Mouse (Mus musculus) left cerebral cortex, postnatal 10 days (tissue): ENCODE measurements around the gene Emid1. TPM values are rescaled to one million over a fixed set of nuclear protein-coding genes. Genes with fewer than 3 reads are reported as not detected.

Experiments
- DNase-seq, 2 experiments: peaks; one replicate each; pipeline ENCODE4 v3.0.0; 2021 to 2022; ENCODE audit warnings: low spot score in 2 of 2, mixed read lengths in 1 of 2; ENCODE audit errors: extremely low spot score in 1 of 2
- intact Hi-C: fragments of 180-260 bp; cut with DNase I; formaldehyde crosslinking; loops from one replicate; pipeline ENCODE4 v1.15.1; 2025
- total RNA-seq, 2 experiments: library from RNA; stranded (reverse); gene quantifications; 2 replicates each; pipeline ENCODE4 v1.2.3; 2021

Emid1 gene
- total RNA-seq, 2 experiments from 2014 or later, result 49.3 to 54.0 TPM

- intact Hi-C loops, result loop anchor here (5.0 kb wide), 1 partner anchor 41 kb away; no protein-coding TSS in a partner anchor
- DNase-seq, result peak in 1 of 2 experiments; percentile 63
Observed at GRCm38 (mm10) chr11:5057856-5058641, 94.0 kb downstream of the Emid1 start, which contains the start of gene Rasl10a. Gene Rasl10a, plus strand, starts transcription at chr11:5058128.

- intact Hi-C loops, result loop anchor here (5.0 kb wide), 1 partner anchor 40 kb away; no protein-coding TSS in a partner anchor
- DNase-seq, result no peak
Observed at GRCm38 (mm10) chr11:5057541-5057855, 94.6 kb downstream of the Emid1 start.

- intact Hi-C loops, result loop anchor here (5.0 kb wide), 1 partner anchor 40 kb away; no protein-coding TSS in a partner anchor
- DNase-seq, result no peak
Observed at GRCm38 (mm10) chr11:5057064-5057463, 95.0 kb downstream of the Emid1 start.

Other genes starting within 250 kb of the Emid1 start
- 10 to 100 TPM; 24.5 to 24.6 TPM for gene Nefh, start 204.2 kb downstream of the Emid1 start, total RNA-seq
- gene Ap1b1, start 165.4 kb downstream of the Emid1 start, total RNA-seq, result 100 to 1,000 TPM; 118 to 134 TPM
- 10 to 100 TPM; 43.2 to 47.9 TPM for gene Rasl10a, start 94.1 kb downstream of the Emid1 start, total RNA-seq
- 10 to 100 TPM; 48.1 to 48.3 TPM for gene Gas2l1, start 86.9 kb downstream of the Emid1 start, total RNA-seq
- 10 to 100 TPM; 23.4 to 24.6 TPM for gene Rhbdd3, start 53.3 kb downstream of the Emid1 start, total RNA-seq
- gene Ewsr1, start 53.0 kb downstream of the Emid1 start, total RNA-seq, result 100 to 1,000 TPM; 303 to 308 TPM
- gene Kremen1, start 109.3 kb upstream of the Emid1 start, total RNA-seq, result 1 to 10 TPM; 9.2 to 9.5 TPM